Mouse (Mus musculus): ENCODE results near the gene Gm49368. TPM values are rescaled to one million over a fixed set of nuclear protein-coding genes. Genes with fewer than 3 reads are reported as not detected.
"Not testable (repeated sequence)": the region's sequence is repeated elsewhere in the genome, so short reads cannot be mapped to it uniquely, and the experiment has no call there.

Gene Gm49368
- polyA plus RNA-seq, 1 experiment from 2014 or later: not detected

GRCm38 (mm10) chr7:128025381-128025780 is 37.1 kb upstream of the Gm49368 start:
- Histone ChIP-seq H3K4me1 (replicated peaks; ENCODE audit: control insufficient read depth, insufficient read depth, low read length) (no peaks in the 10 kb centered on the region), H3K9me3 (ENCODE audit: control insufficient read depth, low read length) (no peaks in the 10 kb centered on the region), H3K27ac (no peak overlapping the region), H3K4me2 (replicated peaks) (no peak overlapping the region), H3K9ac (no peak overlapping the region), H3K27me3 (ENCODE audit: control insufficient read depth, insufficient read depth, low read length) (no peaks in the 10 kb centered on the region), H3K36me3 (replicated peaks; ENCODE audit: control insufficient read depth, insufficient read depth) (no peaks in the 10 kb centered on the region), H3K4me3 (replicated peaks; ENCODE audit: low read length) (no peak overlapping the region)
- ATAC-seq (ENCODE audit: low FRiP score) (no peak), DNase-seq (ENCODE audit: low spot score) (no peak)
- 79% methylated on average over 4 of the region's 4 CpGs for WGBS

DNA sequence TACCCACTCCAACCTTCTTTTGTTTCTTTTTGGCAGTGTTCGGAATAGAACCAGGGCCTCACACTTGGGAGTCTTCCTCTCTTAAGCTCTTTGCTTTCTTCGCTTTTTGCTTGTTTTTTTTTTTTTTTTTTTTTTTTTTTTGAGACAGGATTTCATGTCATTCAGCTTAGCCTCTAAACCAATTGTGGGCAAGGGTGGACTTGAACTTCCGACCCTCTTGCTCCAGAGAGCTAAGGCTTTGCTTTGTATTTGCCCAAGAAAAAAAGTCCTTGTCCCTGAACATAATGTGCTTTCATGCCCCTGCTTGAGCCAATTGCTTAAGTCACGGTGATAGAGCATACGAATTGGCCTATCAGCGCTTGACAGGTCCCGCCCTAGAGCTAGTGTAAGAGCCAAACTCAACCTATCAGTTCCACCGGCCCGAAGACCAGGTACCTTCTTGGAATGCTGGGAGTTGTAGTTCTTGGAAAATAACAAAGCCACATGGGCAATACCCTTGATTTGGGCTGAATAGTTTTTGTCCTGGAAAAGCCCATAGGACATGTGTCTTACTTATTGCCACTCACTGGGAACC is 31.0 kb upstream of the Gm49368 start:
- peak; percentile 65; the same call in 1 of the 2 replicates for ATAC-seq (ENCODE audit: low FRiP score)
- Histone ChIP-seq H3K4me2 (replicated peaks) (no peak overlapping the region), H3K4me3 (replicated peaks; ENCODE audit: low read length) (no peak overlapping the region), H3K9me3 (ENCODE audit: control insufficient read depth, low read length) (no peaks in the 10 kb centered on the region), H3K27me3 (ENCODE audit: control insufficient read depth, insufficient read depth, low read length) (no peaks in the 10 kb centered on the region), H3K27ac (no peak overlapping the region), H3K4me1 (replicated peaks; ENCODE audit: control insufficient read depth, insufficient read depth, low read length) (no peaks in the 10 kb centered on the region), H3K9ac (no peak overlapping the region), H3K36me3 (replicated peaks; ENCODE audit: control insufficient read depth, insufficient read depth) (no peaks in the 10 kb centered on the region)
- WGBS: 41% methylated on average over 9 of the region's 9 CpGs
- peak; percentile 50 for DNase-seq (ENCODE audit: low spot score)

DNA sequence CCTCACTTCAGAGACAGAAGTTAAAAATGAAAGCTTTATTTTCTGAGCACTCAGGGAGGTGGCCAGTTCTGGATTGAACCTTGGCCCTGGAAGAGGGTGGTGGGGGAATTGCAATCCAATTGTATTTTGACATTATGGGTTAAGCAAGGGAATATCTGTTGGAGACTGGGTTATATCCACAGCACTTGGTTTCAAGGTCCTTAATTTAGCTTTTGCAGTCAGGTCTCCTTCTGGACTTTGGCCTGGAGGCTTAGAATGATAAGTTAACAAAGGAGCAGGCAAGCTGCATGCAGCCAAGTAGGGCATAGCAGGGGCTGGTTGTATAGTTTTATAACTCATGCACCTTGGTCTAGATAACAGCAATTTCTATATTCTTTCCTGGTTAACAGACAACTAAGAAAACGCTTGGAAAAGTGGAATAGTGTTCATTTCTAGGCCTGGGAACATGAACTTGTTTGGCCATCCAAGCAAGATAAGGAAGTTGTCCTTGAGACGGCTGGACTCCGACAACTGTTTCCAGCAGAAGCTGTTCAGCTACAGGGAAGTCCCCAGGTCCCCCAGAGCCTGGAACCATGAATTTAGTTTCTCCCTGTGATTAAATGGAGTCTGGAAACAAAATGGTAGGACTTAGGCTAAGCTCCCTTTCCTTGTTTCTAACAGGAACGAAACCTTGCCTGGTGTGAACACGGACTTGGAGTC is 30.0 kb upstream of the Gm49368 start:
- Histone ChIP-seq H3K36me3 (replicated peaks; ENCODE audit: control insufficient read depth, insufficient read depth) (no peaks in the 10 kb centered on the region), H3K27ac (no peak overlapping the region), H3K9ac (no peak overlapping the region), H3K9me3 (ENCODE audit: control insufficient read depth, low read length) (no peaks in the 10 kb centered on the region), H3K4me1 (replicated peaks; ENCODE audit: control insufficient read depth, insufficient read depth, low read length) (no peaks in the 10 kb centered on the region), H3K27me3 (ENCODE audit: control insufficient read depth, insufficient read depth, low read length) (no peaks in the 10 kb centered on the region), H3K4me2 (replicated peaks) (no peak overlapping the region), H3K4me3 (replicated peaks; ENCODE audit: low read length) (no peak overlapping the region)
- no peak for DNase-seq (ENCODE audit: low spot score)
- ATAC-seq (ENCODE audit: low FRiP score): no peak
- WGBS: 93% methylated on average over 5 of the region's 5 CpGs

- WGBS: 94% methylated on average over 3 of the region's 3 CpGs
- no peaks in the 10 kb centered on the region for H3K36me3 ChIP-seq (replicated peaks; ENCODE audit: control insufficient read depth, insufficient read depth)
- no peak overlapping the region for H3K27ac ChIP-seq
- no peaks in the 10 kb centered on the region for H3K27me3 ChIP-seq (ENCODE audit: control insufficient read depth, insufficient read depth, low read length)
- H3K9me3 ChIP-seq (ENCODE audit: control insufficient read depth, low read length): no peaks in the 10 kb centered on the region
- no peak overlapping the region for H3K4me2 ChIP-seq (replicated peaks)
- no peak overlapping the region for H3K4me3 ChIP-seq (replicated peaks; ENCODE audit: low read length)
- no peak overlapping the region for H3K9ac ChIP-seq
- ATAC-seq (ENCODE audit: low FRiP score) (no peak), DNase-seq (ENCODE audit: low spot score) (no peak)
- H3K4me1 ChIP-seq (replicated peaks; ENCODE audit: control insufficient read depth, insufficient read depth, low read length): no peaks in the 10 kb centered on the region
Measured at GRCm38 (mm10) chr7:128032989-128033293, 29.5 kb upstream of the Gm49368 start.

GRCm38 (mm10) chr7:128033616-128034015 is 28.9 kb upstream of the Gm49368 start:
- ATAC-seq (ENCODE audit: low FRiP score) (no peak), DNase-seq (ENCODE audit: low spot score) (no peak)
- Histone ChIP-seq H3K4me3 (replicated peaks; ENCODE audit: low read length) (no peak overlapping the region), H3K4me2 (replicated peaks) (no peak overlapping the region), H3K27me3 (ENCODE audit: control insufficient read depth, insufficient read depth, low read length) (no peaks in the 10 kb centered on the region), H3K27ac (no peak overlapping the region), H3K36me3 (replicated peaks; ENCODE audit: control insufficient read depth, insufficient read depth) (no peaks in the 10 kb centered on the region), H3K9me3 (ENCODE audit: control insufficient read depth, low read length) (no peaks in the 10 kb centered on the region), H3K4me1 (replicated peaks; ENCODE audit: control insufficient read depth, insufficient read depth, low read length) (no peaks in the 10 kb centered on the region), H3K9ac (no peak overlapping the region)
- WGBS: 96% methylated on average over 4 of the region's 4 CpGs

GRCm38 (mm10) chr7:128042161-128042820 is 20.2 kb upstream of the Gm49368 start:
- 88% methylated on average over 14 of the region's 15 CpGs for WGBS
- H3K4me1 ChIP-seq (replicated peaks; ENCODE audit: control insufficient read depth, insufficient read depth, low read length); H3K36me3 ChIP-seq (replicated peaks; ENCODE audit: control insufficient read depth, insufficient read depth); H3K27me3 ChIP-seq (ENCODE audit: control insufficient read depth, insufficient read depth, low read length); ATAC-seq (ENCODE audit: low FRiP score); DNase-seq (ENCODE audit: low spot score); H3K9ac ChIP-seq; H3K27ac ChIP-seq; H3K9me3 ChIP-seq (ENCODE audit: control insufficient read depth, low read length); H3K4me3 ChIP-seq (replicated peaks; ENCODE audit: low read length); H3K4me2 ChIP-seq (replicated peaks): not testable (repeated sequence)

GRCm38 (mm10) chr7:128044142-128044785 is 18.2 kb upstream of the Gm49368 start:
- DNase-seq (ENCODE audit: low spot score) (no peak), ATAC-seq (ENCODE audit: low FRiP score) (no peak)
- 72% methylated on average over 4 of the region's 4 CpGs for WGBS
- Histone ChIP-seq H3K27me3 (ENCODE audit: control insufficient read depth, insufficient read depth, low read length) (no peaks in the 10 kb centered on the region), H3K4me3 (replicated peaks; ENCODE audit: low read length) (no peak overlapping the region), H3K4me1 (replicated peaks; ENCODE audit: control insufficient read depth, insufficient read depth, low read length) (no peaks in the 10 kb centered on the region), H3K9ac (no peak overlapping the region), H3K36me3 (replicated peaks; ENCODE audit: control insufficient read depth, insufficient read depth) (no peaks in the 10 kb centered on the region), H3K9me3 (ENCODE audit: control insufficient read depth, low read length) (no peaks in the 10 kb centered on the region), H3K4me2 (replicated peaks) (no peak overlapping the region), H3K27ac (no peak overlapping the region)

GRCm38 (mm10) chr7:128045640-128046039 is 16.8 kb upstream of the Gm49368 start:
- H3K27me3 ChIP-seq (ENCODE audit: control insufficient read depth, insufficient read depth, low read length): no peaks in the 10 kb centered on the region
- 76% methylated on average over 2 of the region's 2 CpGs for WGBS
- H3K27ac ChIP-seq: no peak overlapping the region
- ATAC-seq (ENCODE audit: low FRiP score): no peak
- H3K4me3 ChIP-seq (replicated peaks; ENCODE audit: low read length): no peak overlapping the region
- DNase-seq (ENCODE audit: low spot score): no peak
- no peaks in the 10 kb centered on the region for H3K9me3 ChIP-seq (ENCODE audit: control insufficient read depth, low read length)
- H3K4me1 ChIP-seq (replicated peaks; ENCODE audit: control insufficient read depth, insufficient read depth, low read length): no peaks in the 10 kb centered on the region
- H3K9ac ChIP-seq: no peak overlapping the region
- no peaks in the 10 kb centered on the region for H3K36me3 ChIP-seq (replicated peaks; ENCODE audit: control insufficient read depth, insufficient read depth)
- no peak overlapping the region for H3K4me2 ChIP-seq (replicated peaks)

DNA sequence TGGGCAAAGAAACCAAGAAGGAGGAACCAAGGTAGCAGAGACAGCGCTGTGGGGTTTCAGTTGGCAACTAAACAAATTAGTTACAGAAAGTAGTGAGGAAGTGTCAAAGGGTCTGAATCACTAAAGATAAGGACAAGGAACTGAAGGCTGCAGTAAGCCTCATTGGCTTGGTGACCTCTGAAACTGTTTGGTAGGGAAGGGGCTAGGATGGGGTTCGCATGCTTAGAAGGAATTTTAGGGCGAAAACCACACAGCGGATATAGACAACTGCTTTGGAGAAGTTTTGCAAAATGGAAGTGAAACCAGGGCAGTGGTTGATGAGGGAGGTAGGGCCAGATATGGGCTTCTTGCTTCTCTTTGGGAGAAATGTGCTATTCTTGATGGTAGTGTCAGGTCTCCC is 13.7 kb upstream of the Gm49368 start:
- H3K9ac ChIP-seq: no peak overlapping the region
- DNase-seq (ENCODE audit: low spot score) (no peak), ATAC-seq (ENCODE audit: low FRiP score) (no peak)
- H3K4me1 ChIP-seq (replicated peaks; ENCODE audit: control insufficient read depth, insufficient read depth, low read length): no peaks in the 10 kb centered on the region
- no peaks in the 10 kb centered on the region for H3K36me3 ChIP-seq (replicated peaks; ENCODE audit: control insufficient read depth, insufficient read depth)
- H3K27ac ChIP-seq: no peak overlapping the region
- no peak overlapping the region for H3K4me3 ChIP-seq (replicated peaks; ENCODE audit: low read length)
- WGBS: 95% methylated on average over 4 of the region's 4 CpGs
- no peaks in the 10 kb centered on the region for H3K9me3 ChIP-seq (ENCODE audit: control insufficient read depth, low read length)
- no peak overlapping the region for H3K4me2 ChIP-seq (replicated peaks)
- H3K27me3 ChIP-seq (ENCODE audit: control insufficient read depth, insufficient read depth, low read length): no peaks in the 10 kb centered on the region

All from hindbrain, embryonic 14.5 days (tissue).